Mouse (Mus musculus): ENCODE results near the gene Zfpm1.
"Not testable (repeated sequence)": the region's sequence is repeated elsewhere in the genome, so short reads cannot be mapped to it uniquely, and the experiment has no call there.

The Zfpm1 gene

GRCm38 (mm10) chr8:122301866-122302265 lies 19.9 kb downstream of the Zfpm1 start:
- no peak for DNase-seq

- DNase-seq = no peak
These were observed 21.5 kb downstream of the Zfpm1 start for GRCm38 (mm10) chr8:122303451-122303850.

- DNase-seq = no peak
These were observed 22.1 kb downstream of the Zfpm1 start for GRCm38 (mm10) chr8:122304058-122304457.

GRCm38 (mm10) chr8:122306660-122307399 lies 24.9 kb downstream of the Zfpm1 start:
- no peak for DNase-seq

GRCm38 (mm10) chr8:122307836-122308235 lies 25.9 kb downstream of the Zfpm1 start:
- DNase-seq = no peak

- no peak for DNase-seq
These were observed 27.3 kb downstream of the Zfpm1 start for GRCm38 (mm10) chr8:122309272-122309671.

- no peak for DNase-seq
These were observed 29.2 kb downstream of the Zfpm1 start for GRCm38 (mm10) chr8:122311115-122311514.

GRCm38 (mm10) chr8:122312553-122312952 lies 30.6 kb downstream of the Zfpm1 start:
- DNase-seq = no peak

- no peak for DNase-seq
These were observed 31.4 kb downstream of the Zfpm1 start for GRCm38 (mm10) chr8:122313310-122313709.

- DNase-seq = no peak
These were observed 33.1 kb downstream of the Zfpm1 start for GRCm38 (mm10) chr8:122314899-122315496.

GRCm38 (mm10) chr8:122316402-122316801 lies 34.5 kb downstream of the Zfpm1 start:
- no peak for DNase-seq

- no peak for DNase-seq
These were observed 36.1 kb downstream of the Zfpm1 start for GRCm38 (mm10) chr8:122317918-122318475.

- DNase-seq = no peak
These were observed 37.2 kb downstream of the Zfpm1 start for GRCm38 (mm10) chr8:122319045-122319707.

GRCm38 (mm10) chr8:122319708-122320075 lies 37.8 kb downstream of the Zfpm1 start:
- DNase-seq = no peak

GRCm38 (mm10) chr8:122320541-122320940 lies 38.6 kb downstream of the Zfpm1 start:
- no peak for DNase-seq

GRCm38 (mm10) chr8:122321455-122321921 lies 39.5 kb downstream of the Zfpm1 start:
- DNase-seq = no peak

GRCm38 (mm10) chr8:122322126-122322525 lies 40.2 kb downstream of the Zfpm1 start:
- no peak for DNase-seq

- no peak for DNase-seq
These were observed 40.9 kb downstream of the Zfpm1 start for GRCm38 (mm10) chr8:122322792-122323191.

- DNase-seq = not testable (repeated sequence)
These were observed 42.0 kb downstream of the Zfpm1 start for GRCm38 (mm10) chr8:122323951-122324402.

GRCm38 (mm10) chr8:122325196-122325595 lies 43.3 kb downstream of the Zfpm1 start:
- no peak for DNase-seq

- DNase-seq = no peak
These were observed 44.2 kb downstream of the Zfpm1 start for GRCm38 (mm10) chr8:122326114-122326542.

- no peak for DNase-seq
These were observed 47.1 kb downstream of the Zfpm1 start for GRCm38 (mm10) chr8:122329072-122329471.

GRCm38 (mm10) chr8:122329553-122330239 lies 47.8 kb downstream of the Zfpm1 start:
- no peak for DNase-seq
